Mouse (Mus musculus): ENCODE data around the gene Oasl2.

Oasl2 gene

GRCm38 (mm10) chr5:114921551-114922365 is 25.0 kb downstream of the Oasl2 start:
- Histone ChIP-seq H3K4me3 (replicated peaks; ENCODE audit: low read length) (peak overlapping the region; percentile 26; the same call in 1 of the 2 replicates), H3K9me3 (ENCODE audit: low read length) (no peaks in the 10 kb centered on the region), H3K4me1 (replicated peaks; ENCODE audit: low read depth, low read length) (peaks cover 24% of the 10 kb centered on the region), H3K36me3 (ENCODE audit: insufficient read depth, low read length) (no peaks in the 10 kb centered on the region), H3K27me3 (ENCODE audit: insufficient read depth, low read length) (no peaks in the 10 kb centered on the region)
- no peak for TF ChIP-seq POU5F1 (IDR thresholded peaks at IDR 0.05; ENCODE audit: borderline replicate concordance, low read length)
- no peak for TF ChIP-seq NANOG (IDR thresholded peaks at IDR 0.05; ENCODE audit: borderline replicate concordance, low read length)
- TF ChIP-seq CTCF (conservative IDR thresholded peaks at IDR 0.05; ENCODE audit: low read length), result no peak

- H3K36me3 ChIP-seq (ENCODE audit: insufficient read depth, low read length), result no peaks in the 10 kb centered on the region
- H3K4me1 ChIP-seq (replicated peaks; ENCODE audit: low read depth, low read length), result peaks cover 24% of the 10 kb centered on the region
- H3K9me3 ChIP-seq (ENCODE audit: low read length), result no peaks in the 10 kb centered on the region
- TF ChIP-seq CTCF (conservative IDR thresholded peaks at IDR 0.05; ENCODE audit: low read length), result no peak
- no peak for TF ChIP-seq POU5F1 (IDR thresholded peaks at IDR 0.05; ENCODE audit: borderline replicate concordance, low read length)
- TF ChIP-seq NANOG (IDR thresholded peaks at IDR 0.05; ENCODE audit: borderline replicate concordance, low read length), result no peak
- no peaks in the 10 kb centered on the region for H3K27me3 ChIP-seq (ENCODE audit: insufficient read depth, low read length)
- H3K4me3 ChIP-seq (replicated peaks; ENCODE audit: low read length), result no peak overlapping the region
Measured at GRCm38 (mm10) chr5:114922366-114922731, 25.6 kb downstream of the Oasl2 start.

GRCm38 (mm10) chr5:114922998-114923473 is 26.3 kb downstream of the Oasl2 start, which contains the start of gene Oasl1:
Gene Oasl1, plus strand, starts transcription at chr5:114923240.
- Histone ChIP-seq H3K36me3 (ENCODE audit: insufficient read depth, low read length) (no peaks in the 10 kb centered on the region), H3K4me1 (replicated peaks; ENCODE audit: low read depth, low read length) (peaks cover 24% of the 10 kb centered on the region), H3K4me3 (replicated peaks; ENCODE audit: low read length) (peak within 1 kb of the TSS; percentile 62), H3K27me3 (ENCODE audit: insufficient read depth, low read length) (no peaks in the 10 kb centered on the region), H3K9me3 (ENCODE audit: low read length) (no peaks in the 10 kb centered on the region)
- TF ChIP-seq POU5F1 (IDR thresholded peaks at IDR 0.05; ENCODE audit: borderline replicate concordance, low read length), result no peak
- no peak for TF ChIP-seq NANOG (IDR thresholded peaks at IDR 0.05; ENCODE audit: borderline replicate concordance, low read length)
- TF ChIP-seq CTCF (conservative IDR thresholded peaks at IDR 0.05; ENCODE audit: low read length), result no peak

GRCm38 (mm10) chr5:114926153-114926684 is 29.5 kb downstream of the Oasl2 start:
- no peaks in the 10 kb centered on the region for H3K36me3 ChIP-seq (ENCODE audit: insufficient read depth, low read length)
- no peak for TF ChIP-seq NANOG (IDR thresholded peaks at IDR 0.05; ENCODE audit: borderline replicate concordance, low read length)
- TF ChIP-seq POU5F1 (IDR thresholded peaks at IDR 0.05; ENCODE audit: borderline replicate concordance, low read length), result no peak
- no peak for TF ChIP-seq CTCF (conservative IDR thresholded peaks at IDR 0.05; ENCODE audit: low read length)
- peaks cover 19% of the 10 kb centered on the region for H3K4me1 ChIP-seq (replicated peaks; ENCODE audit: low read depth, low read length)
- no peaks in the 10 kb centered on the region for H3K27me3 ChIP-seq (ENCODE audit: insufficient read depth, low read length)
- no peaks in the 10 kb centered on the region for H3K9me3 ChIP-seq (ENCODE audit: low read length)
- H3K4me3 ChIP-seq (replicated peaks; ENCODE audit: low read length), result no peak overlapping the region

- Histone ChIP-seq H3K4me1 (replicated peaks; ENCODE audit: low read depth, low read length) (peaks cover 20% of the 10 kb centered on the region), H3K36me3 (ENCODE audit: insufficient read depth, low read length) (no peaks in the 10 kb centered on the region), H3K4me3 (replicated peaks; ENCODE audit: low read length) (no peak overlapping the region), H3K9me3 (ENCODE audit: low read length) (no peaks in the 10 kb centered on the region), H3K27me3 (ENCODE audit: insufficient read depth, low read length) (no peaks in the 10 kb centered on the region)
- no peak for TF ChIP-seq NANOG (IDR thresholded peaks at IDR 0.05; ENCODE audit: borderline replicate concordance, low read length)
- TF ChIP-seq POU5F1 (IDR thresholded peaks at IDR 0.05; ENCODE audit: borderline replicate concordance, low read length), result no peak
- TF ChIP-seq CTCF (conservative IDR thresholded peaks at IDR 0.05; ENCODE audit: low read length), result no peak
Measured at GRCm38 (mm10) chr5:114926753-114927152, 30.0 kb downstream of the Oasl2 start.

GRCm38 (mm10) chr5:114931626-114932025 is 34.9 kb downstream of the Oasl2 start:
- Histone ChIP-seq H3K27me3 (ENCODE audit: insufficient read depth, low read length) (no peaks in the 10 kb centered on the region), H3K4me3 (replicated peaks; ENCODE audit: low read length) (0 out of 2 replicates have a peak overlapping the region, but pooled peaks have one; percentile 7), H3K4me1 (replicated peaks; ENCODE audit: low read depth, low read length) (peaks cover 33% of the 10 kb centered on the region), H3K9me3 (ENCODE audit: low read length) (no peaks in the 10 kb centered on the region), H3K36me3 (ENCODE audit: insufficient read depth, low read length) (no peaks in the 10 kb centered on the region)
- TF ChIP-seq NANOG (IDR thresholded peaks at IDR 0.05; ENCODE audit: borderline replicate concordance, low read length) (no peak), CTCF (conservative IDR thresholded peaks at IDR 0.05; ENCODE audit: low read length) (no peak), POU5F1 (IDR thresholded peaks at IDR 0.05; ENCODE audit: borderline replicate concordance, low read length) (no peak)

GRCm38 (mm10) chr5:114933206-114933605 is 36.5 kb downstream of the Oasl2 start:
- TF ChIP-seq POU5F1 (IDR thresholded peaks at IDR 0.05; ENCODE audit: borderline replicate concordance, low read length) (no peak), NANOG (IDR thresholded peaks at IDR 0.05; ENCODE audit: borderline replicate concordance, low read length) (no peak), CTCF (conservative IDR thresholded peaks at IDR 0.05; ENCODE audit: low read length) (no peak)
- Histone ChIP-seq H3K36me3 (ENCODE audit: insufficient read depth, low read length) (no peaks in the 10 kb centered on the region), H3K9me3 (ENCODE audit: low read length) (no peaks in the 10 kb centered on the region), H3K27me3 (ENCODE audit: insufficient read depth, low read length) (no peaks in the 10 kb centered on the region), H3K4me3 (replicated peaks; ENCODE audit: low read length) (no peak overlapping the region), H3K4me1 (replicated peaks; ENCODE audit: low read depth, low read length) (peaks cover 45% of the 10 kb centered on the region)

- H3K36me3 ChIP-seq (ENCODE audit: insufficient read depth, low read length), result no peaks in the 10 kb centered on the region
- H3K9me3 ChIP-seq (ENCODE audit: low read length), result no peaks in the 10 kb centered on the region
- TF ChIP-seq POU5F1 (IDR thresholded peaks at IDR 0.05; ENCODE audit: borderline replicate concordance, low read length) (no peak), NANOG (IDR thresholded peaks at IDR 0.05; ENCODE audit: borderline replicate concordance, low read length) (no peak), CTCF (conservative IDR thresholded peaks at IDR 0.05; ENCODE audit: low read length) (no peak)
Measured at GRCm38 (mm10) chr5:114935838-114936237, 39.1 kb downstream of the Oasl2 start.

More at GRCm38 (mm10) chr5:114935838-114936237, 39.1 kb downstream of the Oasl2 start:
- Histone ChIP-seq H3K4me3 (replicated peaks; ENCODE audit: low read length) (no peak overlapping the region), H3K4me1 (replicated peaks; ENCODE audit: low read depth, low read length) (peaks cover 52% of the 10 kb centered on the region), H3K27me3 (ENCODE audit: insufficient read depth, low read length) (no peaks in the 10 kb centered on the region)
